Mouse (Mus musculus): ENCODE results near the gene Ccdc187. TPM values are rescaled to one million over a fixed set of nuclear protein-coding genes. Genes with fewer than 3 reads are reported as not detected.

Gene Ccdc187
- polyA plus RNA-seq, 1 experiment from 2014 or later = 0.21 TPM

- 61% methylated on average over 15 of the region's 15 CpGs for WGBS
- DNase-seq (ENCODE audit: low spot score) = peak; percentile 87
- peaks cover 8% of the 10 kb centered on the region; the same call in 1 of the 2 replicates for H3K36me3 ChIP-seq (ENCODE audit: control insufficient read depth, insufficient read depth, low read length)
These were observed 31.2 kb upstream of the Ccdc187 start for GRCm38 (mm10) chr2:26325386-26326181.

GRCm38 (mm10) chr2:26324917-26325316 lies 30.6 kb upstream of the Ccdc187 start:
- no peak for TF ChIP-seq EP300 (optimal IDR thresholded peaks at IDR 0.05)
- peak; percentile 74 for TF ChIP-seq CTCF (IDR thresholded peaks at IDR 0.05; ENCODE audit: low read depth)
- no peaks in the 10 kb centered on the region for H3K9me3 ChIP-seq (ENCODE audit: control insufficient read depth, low read length)
- H3K36me3 ChIP-seq (ENCODE audit: control insufficient read depth, insufficient read depth, low read length) = peaks cover 8% of the 10 kb centered on the region; the same call in 1 of the 2 replicates
- no peaks in the 10 kb centered on the region for H3K27me3 ChIP-seq (ENCODE audit: control insufficient read depth, insufficient read depth, low read length)
- ATAC-seq (ENCODE audit: low FRiP score, low TSS enrichment) = no peak
- no peak overlapping the region for H3K9ac ChIP-seq (ENCODE audit: low read length)
- no peak for DNase-seq (ENCODE audit: low spot score)
- H3K4me3 ChIP-seq (ENCODE audit: low read depth, low read length) = no peak overlapping the region
- no peak overlapping the region for H3K4me2 ChIP-seq (replicated peaks; ENCODE audit: low read depth)
- no peak overlapping the region for H3K27ac ChIP-seq (replicated peaks)
- 75% methylated on average over 2 of the region's 2 CpGs for WGBS
- no peaks in the 10 kb centered on the region for H3K4me1 ChIP-seq (replicated peaks; ENCODE audit: control insufficient read depth, insufficient read depth)

More at GRCm38 (mm10) chr2:26325386-26326181, 31.2 kb upstream of the Ccdc187 start:
- Histone ChIP-seq H3K27me3 (ENCODE audit: control insufficient read depth, insufficient read depth, low read length) (no peaks in the 10 kb centered on the region), H3K27ac (replicated peaks) (no peak overlapping the region), H3K9ac (ENCODE audit: low read length) (no peak overlapping the region), H3K4me3 (ENCODE audit: low read depth, low read length) (no peak overlapping the region), H3K9me3 (ENCODE audit: control insufficient read depth, low read length) (no peaks in the 10 kb centered on the region), H3K4me1 (replicated peaks; ENCODE audit: control insufficient read depth, insufficient read depth) (no peaks in the 10 kb centered on the region), H3K4me2 (replicated peaks; ENCODE audit: low read depth) (no peak overlapping the region)
- peak; percentile 90 for ATAC-seq (ENCODE audit: low FRiP score, low TSS enrichment)
- no peak for TF ChIP-seq EP300 (optimal IDR thresholded peaks at IDR 0.05)
- peak; percentile 98 for TF ChIP-seq CTCF (IDR thresholded peaks at IDR 0.05; ENCODE audit: low read depth)

GRCm38 (mm10) chr2:26323589-26324325 lies 29.4 kb upstream of the Ccdc187 start:
- Histone ChIP-seq H3K36me3 (ENCODE audit: control insufficient read depth, insufficient read depth, low read length) (peaks cover 8% of the 10 kb centered on the region; the same call in 1 of the 2 replicates), H3K9ac (ENCODE audit: low read length) (no peak overlapping the region), H3K4me1 (replicated peaks; ENCODE audit: control insufficient read depth, insufficient read depth) (no peaks in the 10 kb centered on the region), H3K27ac (replicated peaks) (no peak overlapping the region), H3K4me2 (replicated peaks; ENCODE audit: low read depth) (no peak overlapping the region), H3K27me3 (ENCODE audit: control insufficient read depth, insufficient read depth, low read length) (no peaks in the 10 kb centered on the region), H3K4me3 (ENCODE audit: low read depth, low read length) (no peak overlapping the region), H3K9me3 (ENCODE audit: control insufficient read depth, low read length) (no peaks in the 10 kb centered on the region)
- DNase-seq (ENCODE audit: low spot score) = no peak
- ATAC-seq (ENCODE audit: low FRiP score, low TSS enrichment) = no peak
- TF ChIP-seq EP300 (optimal IDR thresholded peaks at IDR 0.05) (no peak), CTCF (IDR thresholded peaks at IDR 0.05; ENCODE audit: low read depth) (no peak)
- WGBS = 90% methylated on average over 13 of the region's 13 CpGs

GRCm38 (mm10) chr2:26320245-26321185 lies 26.2 kb upstream of the Ccdc187 start:
- 85% methylated on average over 14 of the region's 14 CpGs for WGBS
- Histone ChIP-seq H3K9ac (ENCODE audit: low read length) (no peak overlapping the region), H3K27ac (replicated peaks) (no peak overlapping the region), H3K27me3 (ENCODE audit: control insufficient read depth, insufficient read depth, low read length) (no peaks in the 10 kb centered on the region), H3K4me2 (replicated peaks; ENCODE audit: low read depth) (no peak overlapping the region), H3K9me3 (ENCODE audit: control insufficient read depth, low read length) (no peaks in the 10 kb centered on the region), H3K4me1 (replicated peaks; ENCODE audit: control insufficient read depth, insufficient read depth) (peaks cover 4% of the 10 kb centered on the region; the same call in 1 of the 2 replicates), H3K36me3 (ENCODE audit: control insufficient read depth, insufficient read depth, low read length) (0 out of 2 replicates have a peak, but pooled peaks cover 4% of the 10 kb centered on the region), H3K4me3 (ENCODE audit: low read depth, low read length) (no peak overlapping the region)
- ATAC-seq (ENCODE audit: low FRiP score, low TSS enrichment) = no peak
- no peak for TF ChIP-seq CTCF (IDR thresholded peaks at IDR 0.05; ENCODE audit: low read depth)
- no peak for TF ChIP-seq EP300 (optimal IDR thresholded peaks at IDR 0.05)
- no peak for DNase-seq (ENCODE audit: low spot score)

GRCm38 (mm10) chr2:26319519-26320244 lies 25.3 kb upstream of the Ccdc187 start:
- ATAC-seq (ENCODE audit: low FRiP score, low TSS enrichment) (no peak), DNase-seq (ENCODE audit: low spot score) (no peak)
- H3K4me1 ChIP-seq (replicated peaks; ENCODE audit: control insufficient read depth, insufficient read depth) = peaks cover 4% of the 10 kb centered on the region; the same call in 1 of the 2 replicates
- 84% methylated on average over 13 of the region's 13 CpGs for WGBS
- H3K27me3 ChIP-seq (ENCODE audit: control insufficient read depth, insufficient read depth, low read length) = no peaks in the 10 kb centered on the region
- no peaks in the 10 kb centered on the region for H3K9me3 ChIP-seq (ENCODE audit: control insufficient read depth, low read length)
- H3K9ac ChIP-seq (ENCODE audit: low read length) = no peak overlapping the region
- H3K4me3 ChIP-seq (ENCODE audit: low read depth, low read length) = no peak overlapping the region
- 0 out of 2 replicates have a peak, but pooled peaks cover 4% of the 10 kb centered on the region for H3K36me3 ChIP-seq (ENCODE audit: control insufficient read depth, insufficient read depth, low read length)
- H3K4me2 ChIP-seq (replicated peaks; ENCODE audit: low read depth) = no peak overlapping the region
- TF ChIP-seq CTCF (IDR thresholded peaks at IDR 0.05; ENCODE audit: low read depth) = no peak
- TF ChIP-seq EP300 (optimal IDR thresholded peaks at IDR 0.05) = no peak
- no peak overlapping the region for H3K27ac ChIP-seq (replicated peaks)

Measured in stomach, postnatal 0 days (tissue).